Mouse (Mus musculus): ENCODE measurements at regions not wholly inside any gene's neighbourhood (a gene's known extent, or its start where the extent isn't known, plus 50 kb on each side); places are given as distances from the start of the nearest gene placed in this dataset.
"Not testable (repeated sequence)": the region's sequence is repeated elsewhere in the genome, so short reads cannot be mapped to it uniquely, and the experiment has no call there.

GRCm38 (mm10) chr1:157745611-157746010 lies 239.1 kb downstream of the Sec16b start:
- no peak for DNase-seq (ENCODE audit: extremely low read depth, low read depth)

GRCm38 (mm10) chr1:157755015-157755649 lies 248.6 kb downstream of the Sec16b start:
- no peak for DNase-seq (ENCODE audit: extremely low read depth, low read depth)

- DNase-seq (ENCODE audit: extremely low read depth, low read depth): no peak
Measured at GRCm38 (mm10) chr1:157756977-157757376, 250.4 kb downstream of the Sec16b start.

DNA sequence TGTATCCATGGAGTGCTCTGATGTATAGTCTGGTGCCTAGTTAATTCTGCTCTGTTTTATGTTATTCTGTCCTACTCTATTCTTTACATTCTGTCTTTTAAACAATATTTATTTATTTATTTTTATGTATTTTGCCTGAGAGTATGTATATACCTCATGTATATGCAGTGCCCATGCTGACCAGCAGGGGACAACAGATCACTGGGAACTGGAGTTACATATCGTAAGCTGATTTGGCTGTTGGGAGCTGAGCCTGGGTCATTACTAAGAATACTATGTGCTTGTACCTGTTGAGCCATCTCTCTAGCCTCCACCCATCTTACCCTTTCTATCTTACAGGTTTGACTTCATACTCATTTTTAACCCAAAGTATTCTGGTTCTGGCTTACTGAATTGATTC lies 251.8 kb downstream of the Sec16b start:
- DNase-seq (ENCODE audit: extremely low read depth, low read depth): no peak

DNA sequence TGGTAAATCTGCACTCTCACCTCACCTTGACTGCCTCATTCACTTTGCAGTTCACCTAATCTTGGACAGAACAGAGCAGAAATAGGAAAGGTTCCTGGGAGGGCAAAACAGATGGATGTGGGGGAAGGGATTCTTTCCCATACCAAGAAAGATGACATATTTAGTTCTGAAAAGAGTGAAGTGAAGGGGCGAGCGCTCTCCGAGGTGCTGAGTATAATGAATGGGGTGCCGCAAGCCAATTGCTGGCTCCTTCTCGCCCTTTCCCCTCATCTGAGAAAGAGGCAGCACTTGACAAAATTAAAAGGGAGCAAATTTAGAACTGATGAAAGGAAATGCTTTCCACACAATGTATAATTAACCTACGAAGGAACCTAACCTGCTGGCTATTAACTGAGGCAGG lies 261.7 kb downstream of the Sec16b start:
- no peak for DNase-seq (ENCODE audit: extremely low read depth, low read depth)

- no peak for DNase-seq (ENCODE audit: extremely low read depth, low read depth)
Measured at GRCm38 (mm10) chr1:157797711-157798110, 291.2 kb downstream of the Sec16b start.

DNA sequence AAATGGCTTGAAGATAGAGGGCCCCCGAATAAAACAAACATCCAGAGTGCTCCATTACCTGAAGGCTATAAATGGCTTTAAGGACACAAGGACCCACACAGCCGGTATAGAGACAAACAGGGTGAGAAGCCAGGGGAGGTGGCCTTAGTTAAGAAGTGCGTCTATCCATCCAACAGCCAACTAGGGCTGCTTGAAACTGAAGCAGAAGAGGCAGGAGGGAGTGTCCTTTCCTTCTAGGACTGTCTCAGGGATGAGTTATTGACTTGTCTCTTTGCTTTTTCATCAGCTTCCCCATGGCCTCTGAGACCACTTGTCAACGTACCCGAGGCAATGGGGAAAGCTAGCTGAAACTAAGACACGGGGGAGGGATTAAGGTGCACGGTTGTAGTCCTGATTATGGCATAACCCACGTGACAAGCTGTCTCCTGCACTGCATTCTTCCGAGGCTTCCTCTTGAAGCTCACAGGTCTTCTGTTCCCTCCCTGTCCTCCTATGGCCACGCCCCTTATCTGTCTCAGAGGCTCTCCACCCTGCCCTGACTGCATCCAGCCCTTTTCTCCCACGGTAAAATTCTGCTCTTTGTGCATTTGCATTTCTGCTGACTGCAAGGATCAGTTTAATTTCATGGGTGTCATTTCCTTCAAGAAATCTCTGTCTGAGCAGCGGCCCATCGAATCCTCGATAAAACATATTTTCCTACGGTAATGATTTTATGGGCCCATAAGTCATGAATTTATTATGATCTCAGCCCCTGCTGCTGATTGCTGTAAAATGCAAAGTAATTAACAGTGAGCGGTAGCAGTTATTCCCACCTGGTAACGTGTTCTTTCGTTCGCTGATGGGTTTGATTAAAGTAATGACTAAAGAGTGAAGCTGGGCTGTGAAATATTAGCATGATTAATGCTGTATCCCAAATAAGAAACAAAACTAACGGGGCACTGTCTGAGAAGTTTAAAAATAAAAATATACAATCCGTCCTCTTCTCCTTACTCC lies 292.3 kb downstream of the Sec16b start:
- no peak for DNase-seq (ENCODE audit: extremely low read depth, low read depth)

- DNase-seq (ENCODE audit: extremely low read depth, low read depth): no peak
Measured at GRCm38 (mm10) chr1:157801151-157801550, 294.6 kb downstream of the Sec16b start.

DNA sequence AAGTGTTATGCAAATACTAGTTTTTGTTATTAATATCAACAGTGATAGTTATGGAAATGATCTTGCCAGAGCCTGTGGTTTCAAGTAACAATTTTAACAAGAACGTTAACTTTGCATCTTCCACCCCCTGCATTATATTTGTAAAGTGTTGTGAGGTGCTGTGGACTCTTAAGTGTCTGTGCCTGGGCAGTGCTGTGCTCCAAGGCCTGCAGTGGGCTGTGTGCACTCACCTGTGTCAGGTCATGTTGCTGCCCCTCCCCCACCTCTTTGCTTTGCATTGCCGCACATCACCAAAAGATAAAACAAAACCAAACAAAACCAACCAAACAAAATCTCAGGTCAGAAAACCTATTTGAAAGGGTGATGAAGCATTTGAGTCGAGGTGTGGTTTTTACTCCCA lies 297.7 kb downstream of the Sec16b start:
- no peak for DNase-seq (ENCODE audit: extremely low read depth, low read depth)

GRCm38 (mm10) chr1:157806296-157806695 lies 299.8 kb downstream of the Sec16b start:
- no peak for DNase-seq (ENCODE audit: extremely low read depth, low read depth)

DNA sequence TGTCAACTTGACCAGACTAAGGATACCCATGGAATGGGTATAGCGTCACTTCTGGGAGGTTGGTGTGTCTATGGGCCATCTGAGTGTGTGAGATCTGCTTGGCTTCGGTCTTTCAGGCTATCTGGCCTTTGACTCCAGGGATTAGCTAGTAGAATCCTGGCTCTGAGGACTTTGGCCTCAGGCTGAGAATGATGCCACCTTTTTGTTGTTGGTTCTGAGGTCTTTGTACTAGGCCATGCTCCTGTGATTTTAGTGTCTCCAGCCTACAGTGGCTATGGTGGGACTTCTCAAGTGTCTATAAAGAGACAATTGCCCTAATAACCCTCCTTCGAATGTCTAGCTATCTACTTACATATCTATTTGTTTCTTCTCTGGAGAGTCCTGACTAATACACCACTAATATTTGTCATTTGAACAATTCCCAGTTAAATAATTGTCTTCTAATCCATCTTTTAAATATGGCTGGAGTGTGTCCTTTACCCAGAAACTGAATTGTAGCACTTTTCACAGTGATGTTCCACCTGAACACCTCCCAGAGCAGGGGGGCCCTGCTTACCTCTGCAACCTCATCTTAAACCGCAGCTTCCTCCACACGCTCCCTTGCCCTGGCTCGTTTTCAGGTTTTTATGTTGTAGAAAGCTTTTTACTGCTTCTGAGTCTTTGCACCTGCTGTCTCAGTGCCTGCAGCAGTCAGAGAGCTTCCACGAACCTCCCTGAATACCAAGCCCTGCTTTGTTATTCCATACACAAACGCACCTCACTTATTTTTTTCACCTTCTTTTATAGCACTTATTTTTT lies 303.3 kb downstream of the Sec16b start:
- DNase-seq (ENCODE audit: extremely low read depth, low read depth): no peak

DNA sequence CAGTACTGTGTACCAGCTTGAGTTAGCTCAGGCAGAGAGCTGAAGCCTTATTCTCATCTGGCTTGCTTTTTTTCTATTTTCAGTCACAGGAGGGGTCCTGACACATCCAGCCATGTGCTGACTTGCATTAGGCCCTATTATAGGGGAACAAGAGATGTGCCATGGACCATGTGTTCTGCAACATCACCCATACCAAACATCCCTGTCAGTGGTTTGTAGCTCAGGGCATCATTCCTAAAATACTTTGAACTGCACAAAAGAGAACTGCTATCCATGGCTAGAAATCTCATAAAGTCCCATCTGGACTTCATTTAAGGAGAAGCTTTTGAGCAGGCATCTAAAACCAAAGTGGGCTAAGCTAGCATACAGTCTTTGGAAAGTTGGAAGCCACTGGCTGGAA lies 304.1 kb downstream of the Sec16b start:
- DNase-seq (ENCODE audit: extremely low read depth, low read depth): no peak

- no peak for DNase-seq (ENCODE audit: extremely low read depth, low read depth)
Measured at GRCm38 (mm10) chr1:157827966-157828365, 321.4 kb downstream of the Sec16b start.

- no peak for DNase-seq (ENCODE audit: extremely low read depth, low read depth)
Measured at GRCm38 (mm10) chr1:157831511-157831910, 325.0 kb downstream of the Sec16b start.

- no peak for DNase-seq (ENCODE audit: extremely low read depth, low read depth)
Measured at GRCm38 (mm10) chr1:157872775-157873174, 366.2 kb downstream of the Sec16b start.

DNA sequence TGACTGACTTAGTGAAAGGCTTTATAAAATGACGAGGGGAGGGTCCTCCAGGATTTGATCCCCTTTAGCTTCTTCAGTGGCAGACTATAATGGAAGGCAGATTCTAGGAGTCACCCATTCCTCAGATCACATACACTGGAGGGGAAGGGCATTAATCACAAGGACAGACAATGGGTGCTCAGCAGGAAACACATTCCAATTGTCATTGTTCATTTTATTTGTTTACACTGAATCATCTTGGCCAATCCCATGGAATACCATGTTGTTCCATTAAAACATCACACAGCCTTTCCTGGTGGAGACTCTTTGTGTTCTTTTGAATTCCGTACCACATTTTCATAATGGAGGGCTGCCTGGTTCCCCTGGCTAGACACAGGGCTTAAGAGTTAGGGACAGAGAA lies 368.5 kb downstream of the Sec16b start:
- DNase-seq (ENCODE audit: extremely low read depth, low read depth): no peak

GRCm38 (mm10) chr1:157877117-157877516 lies 370.6 kb downstream of the Sec16b start:
- DNase-seq (ENCODE audit: extremely low read depth, low read depth): not testable (repeated sequence)

- DNase-seq (ENCODE audit: extremely low read depth, low read depth): no peak
Measured at GRCm38 (mm10) chr1:157887146-157887545, 380.6 kb downstream of the Sec16b start.

DNA sequence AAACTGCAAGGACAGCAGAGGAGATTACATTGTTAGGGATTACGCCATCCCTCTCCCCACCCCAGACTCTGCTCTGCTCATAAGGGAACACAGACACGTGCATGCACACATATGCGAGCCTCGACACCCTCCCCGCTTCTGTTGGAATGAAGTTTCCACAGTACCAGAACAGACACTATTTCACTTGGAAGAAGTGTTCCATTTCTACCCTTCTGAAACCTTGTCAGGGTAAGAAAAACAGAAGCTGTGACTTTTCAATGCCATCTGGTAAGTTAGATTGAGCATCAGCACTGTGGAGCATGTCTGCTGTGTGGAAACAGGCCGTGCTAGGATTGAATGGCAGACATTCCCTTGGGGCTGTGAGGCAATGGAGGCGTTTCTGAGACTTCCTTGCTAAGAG lies 382.0 kb downstream of the Sec16b start:
- no peak for DNase-seq (ENCODE audit: extremely low read depth, low read depth)

- DNase-seq (ENCODE audit: extremely low read depth, low read depth): no peak
Measured at GRCm38 (mm10) chr1:157906168-157906567, 399.6 kb downstream of the Sec16b start.

DNA sequence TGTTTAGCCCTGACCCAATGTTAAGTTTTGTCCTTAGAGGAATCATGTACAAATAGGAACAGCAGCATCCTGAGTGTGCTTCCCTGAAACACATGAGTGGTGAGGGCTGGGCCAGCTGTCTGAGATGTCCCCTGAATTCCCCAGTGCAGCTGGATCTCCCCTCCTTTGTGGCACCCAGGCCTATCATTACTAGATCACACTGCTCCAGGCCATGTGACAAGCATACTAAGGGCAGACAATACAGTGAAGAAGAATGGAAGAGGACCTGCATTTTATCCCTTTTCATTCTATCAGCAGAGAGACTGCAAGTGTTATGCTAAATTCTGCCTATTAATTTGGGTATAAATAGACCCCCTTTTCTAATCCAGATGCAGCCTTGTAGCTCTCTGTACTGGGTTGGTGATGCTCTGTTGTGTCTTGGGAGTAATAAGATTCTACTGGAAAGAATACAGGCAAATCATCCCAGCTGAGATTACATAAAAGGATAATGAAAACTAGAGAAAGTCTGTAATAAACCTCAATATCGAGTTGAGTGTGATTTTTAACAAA lies 418.3 kb downstream of the Brinp2 start:
- DNase-seq (ENCODE audit: extremely low read depth, low read depth): no peak
